Mouse (Mus musculus) ZHBTc4 (cell line): ENCODE results near the gene Gm5725.
"Not testable (repeated sequence)": the region's sequence is repeated elsewhere in the genome, so short reads cannot be mapped to it uniquely, and the experiment has no call there.

Experiments used
- DNase-seq: peaks from one replicate; pipeline ENCODE4 v3.0.0-alpha.2; 2011; ENCODE audit warnings: low read depth, low spot score

Gene Gm5725

DNA sequence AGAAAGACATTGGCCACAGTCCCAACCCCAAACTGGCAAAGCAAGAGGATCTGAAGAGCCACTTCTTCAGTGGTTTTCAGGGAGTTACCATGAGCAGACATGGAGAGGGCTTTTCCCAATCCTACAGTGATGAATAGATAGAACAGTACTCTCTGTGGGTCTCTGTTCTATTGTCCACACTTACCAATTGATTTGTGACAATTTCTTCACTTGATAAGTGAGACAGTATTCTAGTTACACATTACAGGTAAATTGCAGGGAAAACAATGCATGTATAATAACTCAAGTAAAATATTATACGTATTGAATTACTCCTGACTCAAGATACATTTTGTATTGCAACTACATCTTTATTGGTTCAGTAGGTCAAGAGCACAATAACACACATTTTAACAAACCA is at the start of gene Gm5725:
TSS of gene Gm5725 (minus strand) at position 101 of the 400 bp plus-strand sequence.
- not testable (repeated sequence) for DNase-seq

- DNase-seq, result not testable (repeated sequence)
Measured at GRCm38 (mm10) chr7:21832051-21832450, 12.0 kb downstream of the Gm5725 start, which contains the start of gene Vmn1r135. TSS of gene Vmn1r135 (plus strand) at chr7:21832351.

GRCm38 (mm10) chr7:21796628-21797027 is 47.4 kb downstream of the Gm5725 start, which contains the start of gene Gm4177:
TSS of gene Gm4177 (minus strand) at chr7:21796728.
- not testable (repeated sequence) for DNase-seq
